Mouse (Mus musculus) spleen, embryonic (tissue): ENCODE measurements at regions not wholly inside any gene's neighbourhood (a gene's known extent, or its start where the extent isn't known, plus 50 kb on each side); places are given as distances from the start of the nearest gene placed in this dataset.

Source experiments
- CTCF ChIA-PET: fragments of 350-600 bp; sonication (Branson Sonifier 250); formaldehyde crosslinking; loops from one replicate; lab custom pipeline; 2022; lab: Charles Lee

DNA sequence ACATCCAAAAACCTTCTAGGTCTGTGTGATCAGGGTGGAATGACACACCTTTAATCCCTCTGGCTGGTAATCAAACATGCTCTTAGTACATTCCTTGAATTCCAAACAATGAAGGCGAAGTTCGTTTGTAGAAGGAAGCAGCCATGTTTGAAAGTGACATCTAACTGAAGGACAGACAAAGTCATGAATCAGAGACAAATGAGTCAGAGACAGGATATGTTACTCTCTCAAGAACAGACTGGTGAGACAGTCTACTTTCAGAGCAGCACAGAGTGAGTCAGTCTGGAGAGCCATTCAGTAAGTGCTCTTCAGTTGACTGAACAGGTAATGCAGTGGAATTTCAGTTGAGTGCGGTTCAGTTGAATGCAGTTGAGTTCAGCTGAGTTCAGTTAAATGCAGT lies 150.4 kb downstream of the Cpe start:
- CTCF ChIA-PET: no interaction called here

DNA sequence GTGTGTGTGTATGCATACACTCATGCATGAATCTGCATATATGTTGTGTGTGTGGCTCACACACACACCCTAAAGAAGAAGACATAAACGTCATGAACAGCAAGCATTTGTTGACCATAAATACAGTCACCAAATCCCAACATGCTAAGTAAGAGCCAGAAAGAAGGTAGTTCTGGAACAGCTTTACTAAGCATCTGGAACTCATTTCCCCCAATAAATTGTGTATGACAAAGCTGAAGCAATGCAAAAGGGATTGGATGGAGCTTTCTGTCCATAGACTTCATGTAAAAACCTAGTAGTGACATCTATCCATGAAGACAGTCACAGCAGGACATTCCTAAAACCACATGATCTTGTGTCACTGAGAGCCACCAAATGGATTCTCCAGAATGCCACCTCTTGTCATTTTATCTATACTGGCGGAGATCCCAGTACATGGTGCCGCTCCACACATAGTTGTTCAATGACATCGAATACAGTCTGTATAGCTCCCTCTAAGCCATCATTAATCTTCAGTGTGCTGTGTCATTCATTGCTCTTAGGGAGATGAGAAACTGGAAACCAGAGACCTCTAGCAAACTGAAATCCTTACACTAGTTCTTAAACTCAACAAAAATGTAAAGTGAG lies 152.9 kb downstream of the Cpe start:
- CTCF ChIA-PET: interaction anchor here (0.6 kb wide), 1 partner anchor 175 kb away, joined by 3 read pairs; no protein-coding TSS in a partner anchor

DNA sequence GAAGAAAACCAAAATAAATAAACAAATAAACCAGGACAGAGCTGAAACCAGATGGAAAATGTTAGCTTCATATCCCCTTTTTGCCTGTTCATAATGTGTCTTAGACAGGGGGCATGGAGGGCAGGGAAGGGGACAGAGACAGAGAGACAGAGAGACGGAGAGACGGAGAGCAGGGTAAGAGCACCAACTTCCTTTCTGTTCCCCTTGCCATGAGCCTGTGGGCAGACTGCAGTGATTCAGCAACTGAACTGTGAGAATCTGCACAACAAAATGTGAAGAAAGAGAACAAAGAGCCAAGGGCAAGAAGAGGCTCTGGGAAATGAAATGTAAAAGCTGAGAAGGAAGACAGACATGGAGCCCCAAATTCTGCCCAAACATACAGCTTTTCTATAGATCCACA lies 161.1 kb downstream of the Cpe start:
- CTCF ChIA-PET: no interaction called here

DNA sequence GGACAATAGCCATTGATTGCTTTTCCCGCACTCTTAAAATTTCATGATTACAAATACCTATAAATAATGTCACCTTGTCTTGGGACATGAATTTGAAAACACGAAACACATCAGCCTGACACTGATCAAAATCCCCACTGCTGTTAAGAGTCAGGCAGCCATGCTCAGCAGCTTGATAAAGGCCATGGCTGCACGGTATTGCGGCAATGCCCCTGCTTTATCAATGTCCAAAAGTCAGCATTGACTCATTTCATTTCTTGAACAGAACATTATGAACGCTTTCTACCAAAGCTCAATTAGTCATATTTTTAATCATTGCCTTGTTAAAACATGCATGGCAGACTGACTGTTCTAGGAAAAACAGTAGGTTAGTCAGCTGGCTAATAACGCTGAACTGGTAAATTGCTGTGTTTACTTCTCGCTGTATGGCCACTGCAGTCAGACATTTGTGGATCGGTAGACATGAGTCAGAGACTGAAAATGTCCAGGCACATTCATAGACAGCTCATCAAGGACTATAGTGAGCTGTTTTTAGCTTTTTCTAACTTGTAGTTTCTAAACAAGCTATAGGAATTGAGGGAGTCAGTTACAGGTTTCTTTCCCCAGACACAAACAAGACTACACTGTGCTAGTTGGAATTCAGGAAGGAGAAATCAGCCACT lies 170.3 kb downstream of the Cpe start:
- CTCF ChIA-PET: no interaction called here

DNA sequence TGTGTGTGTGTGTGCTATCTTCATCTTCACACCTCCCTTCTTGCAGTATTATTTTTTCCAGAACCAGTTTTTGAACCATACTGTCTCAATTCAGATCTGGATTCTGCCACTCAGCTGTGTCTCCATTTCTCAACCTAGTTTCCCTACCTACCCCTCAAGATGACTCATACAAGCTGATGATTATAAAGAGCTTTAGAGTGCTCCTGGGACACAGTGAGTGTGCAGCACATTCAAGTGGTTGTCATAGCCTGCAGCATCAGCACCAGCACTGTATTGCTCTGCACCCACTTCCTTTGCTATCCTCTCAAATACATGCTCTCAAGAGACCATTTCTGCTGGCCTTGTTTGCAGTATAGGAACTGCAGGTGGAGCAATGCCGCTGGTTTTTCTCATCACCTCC lies 173.2 kb downstream of the Cpe start:
- CTCF ChIA-PET: no interaction called here

DNA sequence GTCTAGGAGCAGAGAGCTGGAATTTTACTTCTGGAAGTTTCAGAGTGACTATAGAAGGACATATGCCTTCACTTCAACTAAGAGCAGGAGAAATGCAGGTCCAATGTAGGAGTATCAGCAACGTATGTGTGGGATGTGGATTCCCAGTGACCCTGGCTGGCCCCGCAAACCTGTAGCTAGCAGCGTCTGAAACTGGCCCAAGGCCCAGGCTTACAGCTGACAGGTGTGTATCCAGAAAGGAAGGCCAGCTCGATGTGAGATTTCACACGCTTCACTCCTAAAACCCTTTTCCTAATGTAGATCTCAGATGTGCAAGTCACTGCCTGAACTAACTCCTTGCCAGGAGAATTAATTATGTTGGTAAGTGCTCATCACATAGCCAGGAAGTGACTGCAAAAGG lies 176.9 kb downstream of the Cpe start:
- CTCF ChIA-PET: no interaction called here

DNA sequence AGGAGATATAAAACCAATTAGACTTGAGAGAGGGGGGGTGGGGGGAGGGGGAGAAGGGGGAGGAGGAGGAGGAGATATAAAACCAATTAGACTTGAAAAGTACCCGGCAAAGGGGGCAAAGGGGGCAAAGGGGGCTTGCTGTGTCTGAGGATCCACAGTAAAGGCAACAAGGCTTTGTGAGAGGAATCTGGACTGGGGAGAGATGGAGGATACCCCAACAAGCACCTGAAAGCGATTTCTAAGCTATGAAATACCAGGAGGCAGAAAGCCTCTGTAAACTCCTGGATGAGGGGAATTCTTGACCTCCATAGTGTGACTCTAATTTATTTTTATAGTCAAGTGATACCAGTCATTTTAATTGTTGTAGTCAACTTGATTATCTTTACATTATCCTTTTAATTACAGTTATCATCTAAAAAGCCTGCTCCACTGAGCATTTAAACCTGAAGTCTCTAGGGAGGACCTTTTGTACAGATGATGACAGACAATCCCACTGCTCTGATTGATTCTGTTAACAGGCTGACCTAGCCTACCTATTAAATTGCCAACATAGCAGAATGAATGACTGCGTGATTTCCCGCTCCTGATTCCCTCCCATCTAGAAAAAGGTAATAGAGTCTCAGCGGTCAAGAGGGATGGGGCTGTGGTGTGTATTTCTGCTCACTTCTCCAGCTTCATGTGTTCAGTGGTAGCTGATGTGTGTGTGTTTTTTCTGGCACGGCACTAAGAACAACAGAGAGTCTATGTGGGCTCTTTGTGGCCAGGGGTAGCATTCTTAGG lies 195.4 kb downstream of the Cpe start:
- CTCF ChIA-PET: no interaction called here

DNA sequence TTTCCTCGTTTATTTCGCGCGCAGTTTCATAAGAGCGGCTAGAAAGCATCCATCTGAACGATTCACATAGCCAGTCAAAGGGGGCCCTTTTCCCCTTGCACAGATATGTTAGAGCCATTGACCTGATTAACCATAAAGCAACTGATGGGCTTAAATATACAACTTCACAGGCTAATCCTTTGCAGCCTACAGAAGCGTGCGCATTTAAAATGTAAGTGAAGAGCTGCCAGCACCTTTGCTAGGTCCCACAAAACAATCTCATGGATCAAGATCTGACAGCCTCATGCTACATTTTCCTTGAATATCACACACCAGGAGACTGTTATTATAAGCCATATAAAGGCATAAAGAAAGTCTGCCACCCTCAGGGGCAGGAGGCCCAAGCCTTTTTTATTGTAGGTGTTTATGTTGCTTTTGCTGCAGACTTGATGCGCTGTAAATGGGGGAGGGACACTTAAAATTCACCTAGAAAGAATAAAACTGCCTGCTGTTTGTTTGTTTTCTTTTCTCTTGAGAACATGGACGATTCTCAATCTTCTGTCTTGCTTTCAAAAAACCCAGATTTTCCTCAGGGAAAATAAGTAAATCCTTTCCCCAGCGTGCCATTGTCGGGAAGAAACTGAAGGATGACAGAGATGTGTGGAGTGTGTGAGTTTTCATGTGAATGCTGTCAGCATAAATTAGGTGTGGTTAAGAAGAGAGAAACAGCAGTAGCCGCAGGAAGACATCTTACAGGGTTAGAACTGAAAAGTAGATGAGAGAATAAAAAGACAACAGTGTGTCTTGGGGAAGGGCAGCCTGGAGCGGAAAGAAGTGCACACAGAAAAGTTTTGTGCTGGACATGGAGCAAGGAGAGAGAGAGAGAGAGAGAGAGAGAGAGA lies 196.3 kb downstream of the Cpe start:
- CTCF ChIA-PET: no interaction called here

DNA sequence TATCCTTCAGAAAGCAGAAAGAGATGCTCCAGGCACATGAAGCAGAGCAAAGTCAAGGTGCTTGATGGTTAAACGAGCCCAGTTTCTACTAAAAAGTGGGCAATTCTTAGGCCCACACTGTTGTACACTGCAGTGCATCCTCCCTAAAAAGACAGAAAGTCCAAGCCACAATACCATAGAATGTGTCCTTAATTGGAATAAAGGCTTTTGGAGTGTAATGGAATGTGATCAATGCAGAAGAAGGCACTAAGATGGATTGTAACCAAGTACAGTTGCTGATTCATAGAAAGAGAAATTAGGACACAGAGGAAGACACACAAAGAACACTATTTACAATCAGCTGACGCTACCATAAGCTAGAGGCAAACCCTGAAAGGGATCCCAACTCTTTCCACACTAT lies 201.3 kb downstream of the Cpe start:
- CTCF ChIA-PET: no interaction called here

DNA sequence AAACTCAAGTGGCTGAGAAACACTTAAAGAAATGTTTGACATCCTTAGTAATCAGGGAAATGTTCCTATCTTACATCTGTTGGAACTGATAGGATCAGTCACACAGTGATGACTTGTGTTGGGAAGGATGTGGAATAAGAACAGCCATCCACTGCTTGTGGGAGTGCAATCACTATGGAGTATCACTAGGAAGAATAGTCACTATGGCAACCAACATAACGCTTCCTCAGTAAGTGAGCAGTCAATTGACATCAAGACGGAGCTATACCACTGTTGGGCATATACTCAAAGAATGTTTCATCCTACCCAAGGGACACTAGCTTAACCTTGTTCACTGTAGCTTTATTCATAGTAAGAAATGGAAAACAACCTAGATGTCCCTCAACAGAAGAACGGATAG lies 204.8 kb downstream of the Cpe start:
- CTCF ChIA-PET: no interaction called here

DNA sequence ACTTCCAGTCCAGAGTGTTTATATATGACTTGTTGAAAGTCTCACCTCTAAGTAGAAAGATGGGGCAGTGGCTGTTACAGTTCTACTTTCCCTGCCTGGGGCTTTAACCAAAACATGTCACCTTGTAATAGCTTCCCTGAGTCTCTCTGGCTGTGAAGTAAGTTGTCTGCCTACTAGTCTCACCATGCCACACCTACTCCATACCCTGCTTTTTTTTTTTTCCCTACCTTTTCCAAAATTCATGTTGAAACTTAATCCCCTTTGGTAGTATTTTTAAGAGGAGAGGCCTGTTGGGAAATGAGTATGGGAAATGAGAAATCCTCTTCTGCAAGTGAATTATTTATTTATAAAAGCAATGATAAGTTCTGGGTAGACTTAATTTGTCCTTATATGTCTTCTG lies 219.6 kb downstream of the Cpe start:
- CTCF ChIA-PET: interaction anchor here (0.6 kb wide), 1 partner anchor 40 kb away, joined by 3 read pairs; no protein-coding TSS in a partner anchor

DNA sequence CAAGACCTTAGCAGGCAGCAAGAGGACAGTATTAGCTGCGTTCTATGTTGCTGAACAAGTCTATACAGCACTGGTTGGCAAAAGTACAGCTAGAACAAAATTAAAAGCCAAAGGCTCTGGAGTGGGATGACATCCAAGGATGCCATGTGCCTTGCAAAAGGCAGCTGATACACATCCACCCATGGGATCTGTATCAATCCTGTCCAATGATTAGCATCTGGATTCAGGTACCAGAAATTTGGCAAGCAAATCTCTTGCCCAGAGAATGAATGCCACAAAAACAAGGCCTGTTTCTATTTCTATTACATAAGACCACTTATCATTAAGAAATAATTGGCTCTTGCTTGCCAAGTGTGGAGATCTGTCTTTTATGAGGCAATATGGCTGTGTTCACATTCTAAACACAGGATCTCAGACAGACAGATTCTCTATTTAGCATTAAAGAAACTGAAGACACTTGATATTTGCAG lies 220.0 kb downstream of the Cpe start:
- CTCF ChIA-PET: interaction anchor here (0.6 kb wide), 1 partner anchor 41 kb away, joined by 3 read pairs; no protein-coding TSS in a partner anchor

DNA sequence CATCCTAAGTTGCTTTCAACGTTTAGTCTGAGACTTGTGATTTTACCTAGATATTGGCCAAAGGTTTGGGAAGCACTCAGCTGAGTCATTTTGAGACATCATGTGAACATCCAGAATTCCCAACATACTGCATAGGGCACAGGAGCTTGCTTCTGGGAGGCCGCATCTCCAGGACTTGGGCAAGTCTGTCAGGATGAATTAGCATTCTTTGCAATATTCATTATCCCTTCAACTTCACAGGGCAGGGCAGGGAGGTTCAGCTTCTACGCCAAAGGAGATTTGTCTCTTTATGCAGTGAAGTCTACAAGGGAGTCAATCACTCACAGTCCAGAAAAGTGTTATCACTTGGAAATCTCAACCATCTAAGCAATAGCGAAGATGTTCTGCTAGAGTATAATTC lies 231.7 kb downstream of the Cpe start:
- CTCF ChIA-PET: interaction anchor here (0.6 kb wide), 1 partner anchor 776 kb away, joined by 5 read pairs; no protein-coding TSS in a partner anchor

DNA sequence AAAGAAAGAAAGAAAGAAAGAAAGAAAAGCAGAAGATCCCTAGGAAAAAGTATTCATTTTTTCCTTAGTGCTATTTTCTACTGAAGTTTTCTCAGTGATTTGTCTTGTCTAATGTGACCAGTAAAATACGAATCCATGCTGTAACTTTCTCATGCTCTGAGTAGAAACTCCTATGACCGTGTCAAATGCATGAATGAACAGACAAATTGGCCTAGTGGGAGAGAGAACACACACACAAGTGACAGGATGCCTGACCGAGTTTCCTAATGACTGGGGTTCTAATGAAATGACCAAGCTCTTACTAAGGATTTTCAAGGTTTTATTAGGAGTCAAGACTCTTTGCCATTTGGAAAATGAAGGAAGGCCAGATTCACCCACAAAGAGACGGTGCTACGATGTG lies 235.9 kb downstream of the Cpe start:
- CTCF ChIA-PET: no interaction called here

DNA sequence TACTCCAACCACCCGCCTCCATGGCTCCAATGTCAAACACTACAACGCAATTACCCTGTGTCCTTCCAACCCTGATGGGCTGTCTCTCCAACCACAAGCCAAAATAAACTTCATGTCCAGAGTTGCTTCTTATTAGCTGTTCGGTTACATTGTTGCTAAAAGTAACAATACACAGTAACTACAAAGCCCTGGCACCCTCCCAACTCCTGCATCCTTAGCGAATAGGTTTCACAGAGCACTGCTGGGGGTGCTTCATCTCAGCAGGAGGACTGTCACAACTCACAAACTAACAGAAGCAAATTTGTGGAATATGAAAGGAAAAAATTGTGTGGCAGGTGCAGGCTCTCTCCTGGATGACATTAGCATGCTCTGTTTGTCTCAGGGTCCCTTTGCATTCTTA lies 238.1 kb downstream of the Cpe start:
- CTCF ChIA-PET: no interaction called here

DNA sequence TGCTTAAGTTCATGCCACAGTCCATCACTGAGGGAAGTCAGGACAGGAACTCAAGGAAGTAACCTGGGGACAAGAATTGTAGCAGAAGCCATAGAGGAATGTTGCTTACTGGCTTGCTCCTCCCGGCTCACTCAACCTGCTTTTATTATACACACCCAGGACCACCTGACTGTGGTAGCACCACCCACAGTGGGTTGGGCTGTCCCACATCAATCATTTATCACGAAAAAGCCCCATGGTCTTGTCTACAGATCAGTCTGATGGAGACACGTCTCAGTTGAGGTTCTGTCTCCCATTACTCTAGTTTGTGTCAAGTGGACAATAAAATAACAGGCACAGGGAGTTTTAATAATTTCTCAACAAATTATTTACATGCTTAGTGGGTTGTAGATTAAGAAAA lies 239.3 kb upstream of the Tll1 start:
- CTCF ChIA-PET: no interaction called here

DNA sequence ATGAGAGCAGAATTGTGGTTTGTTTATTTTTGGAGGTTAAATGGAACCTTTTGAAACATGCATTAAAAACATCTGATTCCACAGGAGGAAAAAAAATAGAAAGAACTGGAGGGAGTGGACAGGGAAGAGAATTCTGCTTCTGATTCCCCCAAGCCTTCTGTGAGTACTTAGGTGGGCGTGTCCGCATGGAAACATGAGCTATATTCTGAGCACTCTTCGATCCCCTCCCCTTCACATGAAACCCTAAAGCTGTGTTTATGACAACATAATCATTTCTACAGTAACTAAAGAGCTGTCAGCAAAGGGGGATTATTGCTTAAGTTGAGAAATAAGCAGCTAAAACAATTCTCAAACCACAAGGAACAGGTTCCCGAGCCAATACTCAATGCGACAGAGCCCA lies 238.4 kb upstream of the Tll1 start:
- CTCF ChIA-PET: no interaction called here

DNA sequence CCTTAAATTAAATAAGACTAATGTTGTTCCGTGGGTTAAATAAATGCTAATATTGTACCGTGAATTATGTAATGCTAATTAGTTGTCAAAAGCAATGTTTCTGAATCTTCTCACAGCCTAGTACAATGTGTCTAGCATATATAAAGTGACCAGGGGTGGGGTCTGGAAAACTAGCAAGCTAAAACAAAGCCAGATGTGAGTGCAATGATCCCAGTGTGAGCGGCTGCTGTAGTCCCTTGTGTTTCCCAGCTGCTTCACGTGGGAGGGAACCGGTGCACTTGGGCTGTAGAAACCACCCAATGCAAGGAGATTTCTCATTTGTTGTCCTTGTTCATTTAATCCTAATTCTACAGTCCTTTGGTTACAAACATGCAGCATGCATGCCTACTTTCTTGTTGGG lies 232.4 kb upstream of the Tll1 start:
- CTCF ChIA-PET: no interaction called here

DNA sequence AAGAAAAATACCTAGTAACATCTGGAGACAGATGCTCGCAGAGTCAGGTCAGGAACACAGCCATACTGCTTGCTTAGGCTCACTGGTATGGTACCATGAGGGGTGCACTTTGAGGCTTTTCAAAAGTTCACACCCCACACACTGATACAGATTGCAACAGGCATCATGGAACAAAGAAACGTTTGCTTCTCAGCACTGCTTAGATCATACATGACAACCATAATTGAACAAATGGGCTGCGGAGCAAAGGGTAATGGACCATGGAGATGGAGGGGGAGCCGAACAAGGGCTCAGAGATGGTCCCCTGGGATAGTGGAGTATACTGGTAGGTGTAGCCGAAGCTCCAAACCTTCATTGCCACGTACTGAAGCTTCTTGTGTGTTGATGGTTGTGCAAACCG lies 228.6 kb upstream of the Tll1 start:
- CTCF ChIA-PET: no interaction called here

DNA sequence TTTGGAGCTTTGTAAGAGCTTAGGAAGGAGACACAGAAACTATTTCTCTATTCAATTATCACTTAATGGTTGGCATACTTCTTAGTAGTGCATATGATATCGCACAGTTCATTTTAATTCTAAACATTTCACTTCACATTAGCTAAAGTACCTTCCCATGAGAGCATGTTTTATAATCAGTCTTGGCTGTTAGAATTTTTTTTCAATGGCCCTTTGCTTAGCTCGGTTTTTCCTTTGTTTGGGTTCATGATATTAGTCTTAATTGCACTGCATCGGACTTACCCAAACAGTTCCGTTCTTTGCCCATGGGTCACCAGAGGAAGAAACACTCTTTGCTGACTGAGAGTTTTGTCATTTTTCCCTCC lies 216.8 kb upstream of the Tll1 start:
- CTCF ChIA-PET: no interaction called here

DNA sequence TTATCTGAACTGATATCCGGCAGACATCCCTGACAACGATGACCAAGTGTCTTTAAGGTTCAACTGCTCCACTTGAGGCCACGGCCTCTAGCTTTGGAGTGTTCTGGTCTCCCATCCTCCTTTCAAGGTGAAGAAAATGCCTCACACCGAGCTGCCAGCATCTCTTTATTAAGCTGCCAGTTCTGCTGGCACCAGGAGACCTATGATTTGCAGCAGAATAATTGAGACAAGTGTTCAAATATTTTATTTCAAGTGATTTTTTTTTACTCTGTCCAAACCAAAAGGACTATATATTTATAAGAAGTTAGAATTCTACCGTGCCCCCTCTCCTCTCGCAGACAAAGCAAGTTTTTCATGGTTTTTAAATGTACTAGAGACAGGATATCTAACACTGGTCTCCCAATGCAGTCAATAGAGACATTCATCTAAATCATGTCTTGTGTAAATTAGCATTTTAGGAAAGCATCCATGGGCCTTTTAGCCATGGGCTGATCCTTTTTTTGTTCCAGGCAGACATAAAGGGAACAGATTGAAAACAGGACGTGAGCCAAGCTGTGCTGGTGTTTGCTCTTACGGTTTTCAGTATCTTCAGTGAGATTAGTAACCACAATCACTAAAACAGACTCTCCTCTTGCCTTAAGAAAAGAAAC lies 216.3 kb upstream of the Tll1 start:
- CTCF ChIA-PET: no interaction called here
